Mouse (Mus musculus): Measurements from ENCODE around the gene Zdhhc25. TPM values are rescaled to one million over a fixed set of nuclear protein-coding genes. Genes with fewer than 3 reads are reported as not detected.

Zdhhc25 gene
- polyA plus RNA-seq (2015; fragmentation: Nextera tagmentation; extraction: Ambion mirVana): not detected in 2 replicates

GRCm38 (mm10) chr15:88600002-88600401 lies at the start of gene Zdhhc25:
Gene Zdhhc25, plus strand, starts transcription at chr15:88600302.
- H3K27me3 ChIP-seq: no peaks in the 10 kb centered on the region
- WGBS: 86% methylated on average over 4 of the region's 4 CpGs
- H3K9me3 ChIP-seq: no peaks in the 10 kb centered on the region
- H3K36me3 ChIP-seq: no peaks in the 10 kb centered on the region
- no peak within 1 kb of the TSS for H3K9ac ChIP-seq
- H3K4me3 ChIP-seq: no peak within 1 kb of the TSS
- H3K4me1 ChIP-seq: no peaks in the 10 kb centered on the region
- H3K27ac ChIP-seq: no peak within 1 kb of the TSS
- H3K4me2 ChIP-seq (replicated peaks): no peak within 1 kb of the TSS
- no peak for ATAC-seq (ENCODE audit: low FRiP score, low read depth)

GRCm38 (mm10) chr15:88552852-88553251 lies 47.2 kb upstream of the Zdhhc25 start:
- H3K4me1 ChIP-seq: no peaks in the 10 kb centered on the region
- H3K4me2 ChIP-seq (replicated peaks): no peak overlapping the region
- no peaks in the 10 kb centered on the region for H3K36me3 ChIP-seq
- H3K27me3 ChIP-seq: no peaks in the 10 kb centered on the region
- 77% methylated on average over 9 of the region's 9 CpGs for WGBS
- no peak overlapping the region for H3K27ac ChIP-seq
- ATAC-seq (ENCODE audit: low FRiP score, low read depth): no peak
- no peaks in the 10 kb centered on the region for H3K9me3 ChIP-seq
- H3K4me3 ChIP-seq: no peak overlapping the region
- H3K9ac ChIP-seq: no peak overlapping the region

GRCm38 (mm10) chr15:88555476-88555875 lies 44.6 kb upstream of the Zdhhc25 start:
- no peak overlapping the region for H3K4me3 ChIP-seq
- peaks cover 5% of the 10 kb centered on the region for H3K4me1 ChIP-seq
- H3K4me2 ChIP-seq (replicated peaks): no peak overlapping the region
- WGBS: 18% methylated on average over 8 of the region's 8 CpGs
- H3K27ac ChIP-seq: no peak overlapping the region
- no peaks in the 10 kb centered on the region for H3K9me3 ChIP-seq
- peaks cover 2% of the 10 kb centered on the region for H3K27me3 ChIP-seq
- no peaks in the 10 kb centered on the region for H3K36me3 ChIP-seq
- no peak overlapping the region for H3K9ac ChIP-seq
- no peak for ATAC-seq (ENCODE audit: low FRiP score, low read depth)

GRCm38 (mm10) chr15:88560637-88561036 lies 39.5 kb upstream of the Zdhhc25 start:
- Histone ChIP-seq H3K9me3 (no peaks in the 10 kb centered on the region), H3K4me2 (replicated peaks) (no peak overlapping the region), H3K4me1 (peaks cover 5% of the 10 kb centered on the region), H3K4me3 (no peak overlapping the region), H3K9ac (no peak overlapping the region), H3K27ac (no peak overlapping the region), H3K36me3 (no peaks in the 10 kb centered on the region), H3K27me3 (peaks cover 23% of the 10 kb centered on the region)
- WGBS: 61% methylated on average over 6 of the region's 6 CpGs
- ATAC-seq (ENCODE audit: low FRiP score, low read depth): no peak

- Histone ChIP-seq H3K9me3 (no peaks in the 10 kb centered on the region), H3K36me3 (no peaks in the 10 kb centered on the region), H3K9ac (no peak overlapping the region), H3K27ac (no peak overlapping the region), H3K4me3 (no peak overlapping the region), H3K4me1 (peaks cover 5% of the 10 kb centered on the region), H3K27me3 (peaks cover 23% of the 10 kb centered on the region), H3K4me2 (replicated peaks) (no peak overlapping the region)
- ATAC-seq (ENCODE audit: low FRiP score, low read depth): no peak
- whole genome bisulfite sequencing: 6% methylated on average over 22 of the region's 22 CpGs
Measured at GRCm38 (mm10) chr15:88561058-88561730, 38.9 kb upstream of the Zdhhc25 start.

GRCm38 (mm10) chr15:88565307-88565706 lies 34.8 kb upstream of the Zdhhc25 start:
- no peaks in the 10 kb centered on the region for H3K36me3 ChIP-seq
- H3K27ac ChIP-seq: no peak overlapping the region
- no peaks in the 10 kb centered on the region for H3K9me3 ChIP-seq
- no peak overlapping the region for H3K9ac ChIP-seq
- H3K4me2 ChIP-seq (replicated peaks): no peak overlapping the region
- 77% methylated on average over 9 of the region's 9 CpGs for WGBS
- ATAC-seq (ENCODE audit: low FRiP score, low read depth): no peak
- no peak overlapping the region for H3K4me3 ChIP-seq
- peaks cover 23% of the 10 kb centered on the region for H3K27me3 ChIP-seq
- H3K4me1 ChIP-seq: peaks cover 2% of the 10 kb centered on the region

- Histone ChIP-seq H3K27me3 (peaks cover 18% of the 10 kb centered on the region), H3K4me1 (no peaks in the 10 kb centered on the region), H3K27ac (no peak overlapping the region), H3K36me3 (no peaks in the 10 kb centered on the region), H3K4me2 (replicated peaks) (no peak overlapping the region), H3K9me3 (no peaks in the 10 kb centered on the region), H3K4me3 (no peak overlapping the region), H3K9ac (no peak overlapping the region)
- no peak for ATAC-seq (ENCODE audit: low FRiP score, low read depth)
- WGBS: 69% methylated on average over 4 of the region's 4 CpGs
Measured at GRCm38 (mm10) chr15:88565806-88566205, 34.3 kb upstream of the Zdhhc25 start.

- no peak overlapping the region for H3K4me2 ChIP-seq (replicated peaks)
- no peak for ATAC-seq (ENCODE audit: low FRiP score, low read depth)
- no peaks in the 10 kb centered on the region for H3K4me1 ChIP-seq
- H3K9ac ChIP-seq: no peak overlapping the region
- H3K9me3 ChIP-seq: no peaks in the 10 kb centered on the region
- H3K4me3 ChIP-seq: no peak overlapping the region
- H3K36me3 ChIP-seq: no peaks in the 10 kb centered on the region
- H3K27me3 ChIP-seq: no peaks in the 10 kb centered on the region
- no peak overlapping the region for H3K27ac ChIP-seq
- WGBS: 80% methylated on average over 17 of the region's 17 CpGs
Measured at GRCm38 (mm10) chr15:88570697-88571096, 29.4 kb upstream of the Zdhhc25 start.

- Histone ChIP-seq H3K4me3 (no peak overlapping the region), H3K4me2 (replicated peaks) (no peak overlapping the region), H3K4me1 (no peaks in the 10 kb centered on the region), H3K36me3 (no peaks in the 10 kb centered on the region), H3K27ac (no peak overlapping the region), H3K9me3 (no peaks in the 10 kb centered on the region), H3K27me3 (no peaks in the 10 kb centered on the region), H3K9ac (no peak overlapping the region)
- 92% methylated on average over 6 of the region's 6 CpGs for WGBS
- no peak for ATAC-seq (ENCODE audit: low FRiP score, low read depth)
Measured at GRCm38 (mm10) chr15:88579461-88579860, 20.6 kb upstream of the Zdhhc25 start.

- H3K9me3 ChIP-seq: no peaks in the 10 kb centered on the region
- no peaks in the 10 kb centered on the region for H3K4me1 ChIP-seq
- H3K4me3 ChIP-seq: no peak overlapping the region
- no peak overlapping the region for H3K27ac ChIP-seq
- no peak overlapping the region for H3K4me2 ChIP-seq (replicated peaks)
- no peaks in the 10 kb centered on the region for H3K36me3 ChIP-seq
- 89% methylated on average over 3 of the region's 3 CpGs for WGBS
- no peak overlapping the region for H3K9ac ChIP-seq
- no peaks in the 10 kb centered on the region for H3K27me3 ChIP-seq
- no peak for ATAC-seq (ENCODE audit: low FRiP score, low read depth)
Measured at GRCm38 (mm10) chr15:88602496-88602895, 2.4 kb downstream of the Zdhhc25 start.

GRCm38 (mm10) chr15:88603091-88603732 lies 3.1 kb downstream of the Zdhhc25 start:
- ATAC-seq (ENCODE audit: low FRiP score, low read depth): no peak
- 65% methylated on average over 9 of the region's 9 CpGs for WGBS
- Histone ChIP-seq H3K9ac (no peak overlapping the region), H3K27me3 (no peaks in the 10 kb centered on the region), H3K4me3 (no peak overlapping the region), H3K4me1 (no peaks in the 10 kb centered on the region), H3K27ac (no peak overlapping the region), H3K9me3 (no peaks in the 10 kb centered on the region), H3K36me3 (no peaks in the 10 kb centered on the region), H3K4me2 (replicated peaks) (no peak overlapping the region)

GRCm38 (mm10) chr15:88603733-88604119 lies 3.6 kb downstream of the Zdhhc25 start:
- Histone ChIP-seq H3K9ac (no peak overlapping the region), H3K4me2 (replicated peaks) (no peak overlapping the region), H3K27ac (no peak overlapping the region), H3K27me3 (no peaks in the 10 kb centered on the region), H3K4me1 (no peaks in the 10 kb centered on the region), H3K4me3 (no peak overlapping the region), H3K9me3 (no peaks in the 10 kb centered on the region), H3K36me3 (no peaks in the 10 kb centered on the region)
- ATAC-seq (ENCODE audit: low FRiP score, low read depth): no peak
- WGBS: 78% methylated on average over 1 of the region's 1 CpGs

All from limb, embryonic 13.5 days (tissue).